Mouse (Mus musculus): ENCODE results near the gene Prss2.

- TF ChIP-seq CTCF (IDR thresholded peaks at IDR 0.05; ENCODE audit: borderline replicate concordance, control insufficient read depth, extremely low read depth, insufficient read depth, low read length, poor library complexity), result no peak
- no peak for TF ChIP-seq POLR2A (IDR thresholded peaks at IDR 0.05; ENCODE audit: control insufficient read depth, extremely low read depth, insufficient read depth, low read length, poor library complexity)
Observed at GRCm38 (mm10) chr6:41560273-41560672, 38.7 kb downstream of the Prss2 start.

Measured in thymus, adult 2 months (tissue).